Mouse (Mus musculus): Measurements from ENCODE around the gene Tex264. TPM values are rescaled to one million over a fixed set of nuclear protein-coding genes. Genes with fewer than 3 reads are reported as not detected.

The Tex264 gene
- total and polyA plus RNA-seq, 2 experiments: 52.6 to 147 TPM

DNA sequence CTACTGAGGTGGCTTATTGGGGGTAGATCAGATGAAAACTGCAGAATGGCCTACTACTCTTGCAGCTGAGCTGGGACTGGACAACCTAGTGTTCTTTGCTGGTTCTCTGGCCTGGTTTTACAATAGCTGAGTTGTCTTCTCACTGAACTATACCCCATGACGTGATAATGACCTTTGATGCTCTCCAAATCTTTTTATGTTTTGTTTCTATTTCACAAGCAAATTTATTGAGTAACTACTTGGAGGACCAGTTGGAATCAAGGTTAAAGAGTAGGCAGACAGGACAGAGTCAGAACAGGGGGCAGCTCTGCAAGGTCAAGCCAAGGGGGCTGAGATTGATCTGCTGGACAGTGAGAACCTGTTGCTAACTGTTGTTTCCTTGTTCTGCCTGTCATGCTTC lies 39.1 kb upstream of the Tex264 start:
- H3K36me3 ChIP-seq (ENCODE audit: control insufficient read depth, insufficient read depth, low read length): peaks cover 13% of the 10 kb centered on the region
- peak overlapping the region; percentile 99 for H3K27ac ChIP-seq (replicated peaks; ENCODE audit: insufficient read depth, low read depth, low read length)
- peaks cover 24% of the 10 kb centered on the region for H3K4me1 ChIP-seq (ENCODE audit: control insufficient read depth, insufficient read depth, low read length)
- DNase-seq (ENCODE audit: extremely low read depth, low read depth, low spot score): peak; percentile 99
- peaks cover 10% of the 10 kb centered on the region; the same call in 1 of the 2 replicates for H3K79me2 ChIP-seq (ENCODE audit: control insufficient read depth, insufficient read depth, low read length)
- H3K9ac ChIP-seq (ENCODE audit: low read depth, low read length): peak overlapping the region; percentile 57
- TF ChIP-seq CTCF (IDR thresholded peaks at IDR 0.05; ENCODE audit: low read depth, low read length): no peak
- TF ChIP-seq POLR2A (IDR thresholded peaks at IDR 0.05; ENCODE audit: extremely low read depth, insufficient read depth, low read length): no peak
- no peak overlapping the region for H3K4me3 ChIP-seq (ENCODE audit: insufficient read depth, low read depth, low read length)
- H3K27me3 ChIP-seq (ENCODE audit: control insufficient read depth, insufficient read depth, low read length): no peaks in the 10 kb centered on the region
- 17% methylated on average over 1 of the region's 1 CpGs for WGBS

GRCm38 (mm10) chr9:106716729-106717128 lies 31.0 kb upstream of the Tex264 start:
- DNase-seq (ENCODE audit: extremely low read depth, low read depth, low spot score): no peak
- H3K4me1 ChIP-seq (ENCODE audit: control insufficient read depth, insufficient read depth, low read length): peaks cover 20% of the 10 kb centered on the region
- peak overlapping the region; percentile 48; the same call in 1 of the 2 replicates for H3K27ac ChIP-seq (replicated peaks; ENCODE audit: insufficient read depth, low read depth, low read length)
- TF ChIP-seq POLR2A (IDR thresholded peaks at IDR 0.05; ENCODE audit: extremely low read depth, insufficient read depth, low read length) (no peak), CTCF (IDR thresholded peaks at IDR 0.05; ENCODE audit: low read depth, low read length) (no peak)
- no peak overlapping the region for H3K4me3 ChIP-seq (ENCODE audit: insufficient read depth, low read depth, low read length)
- H3K27me3 ChIP-seq (ENCODE audit: control insufficient read depth, insufficient read depth, low read length): no peaks in the 10 kb centered on the region
- no peak overlapping the region for H3K9ac ChIP-seq (ENCODE audit: low read depth, low read length)
- WGBS: 89% methylated on average over 4 of the region's 4 CpGs
- H3K79me2 ChIP-seq (ENCODE audit: control insufficient read depth, insufficient read depth, low read length): peaks cover 3% of the 10 kb centered on the region; the same call in 1 of the 2 replicates
- H3K36me3 ChIP-seq (ENCODE audit: control insufficient read depth, insufficient read depth, low read length): peaks cover 62% of the 10 kb centered on the region

DNA sequence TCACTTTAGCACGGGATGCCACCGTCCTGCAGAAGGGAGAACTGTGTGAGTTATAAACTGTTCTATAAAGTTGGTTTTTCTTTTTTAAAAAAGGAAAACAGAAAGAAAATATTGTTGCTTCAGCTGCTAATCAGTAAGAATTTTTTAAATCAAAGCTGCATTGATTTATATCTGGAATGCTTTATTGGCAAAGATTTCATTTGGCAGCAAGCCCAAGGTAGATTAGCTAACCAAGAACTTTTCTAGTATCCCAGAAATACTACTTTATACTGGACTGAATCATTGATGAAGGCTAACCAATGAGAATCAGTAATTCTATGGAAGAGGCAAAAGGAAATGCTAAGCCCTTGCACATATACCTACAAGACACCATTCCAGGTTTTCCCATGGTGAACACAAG lies 30.5 kb upstream of the Tex264 start:
- Histone ChIP-seq H3K27me3 (ENCODE audit: control insufficient read depth, insufficient read depth, low read length) (no peaks in the 10 kb centered on the region), H3K36me3 (ENCODE audit: control insufficient read depth, insufficient read depth, low read length) (peaks cover 64% of the 10 kb centered on the region), H3K79me2 (ENCODE audit: control insufficient read depth, insufficient read depth, low read length) (peaks cover 3% of the 10 kb centered on the region; the same call in 1 of the 2 replicates), H3K4me1 (ENCODE audit: control insufficient read depth, insufficient read depth, low read length) (peaks cover 20% of the 10 kb centered on the region), H3K27ac (replicated peaks; ENCODE audit: insufficient read depth, low read depth, low read length) (peak overlapping the region; percentile 64), H3K4me3 (ENCODE audit: insufficient read depth, low read depth, low read length) (no peak overlapping the region), H3K9ac (ENCODE audit: low read depth, low read length) (peak overlapping the region; percentile 55; the same call in 1 of the 2 replicates)
- TF ChIP-seq POLR2A (IDR thresholded peaks at IDR 0.05; ENCODE audit: extremely low read depth, insufficient read depth, low read length) (no peak), CTCF (IDR thresholded peaks at IDR 0.05; ENCODE audit: low read depth, low read length) (no peak)
- peak; percentile 78 for DNase-seq (ENCODE audit: extremely low read depth, low read depth, low spot score)
- WGBS: 55% methylated on average over 2 of the region's 2 CpGs

DNA sequence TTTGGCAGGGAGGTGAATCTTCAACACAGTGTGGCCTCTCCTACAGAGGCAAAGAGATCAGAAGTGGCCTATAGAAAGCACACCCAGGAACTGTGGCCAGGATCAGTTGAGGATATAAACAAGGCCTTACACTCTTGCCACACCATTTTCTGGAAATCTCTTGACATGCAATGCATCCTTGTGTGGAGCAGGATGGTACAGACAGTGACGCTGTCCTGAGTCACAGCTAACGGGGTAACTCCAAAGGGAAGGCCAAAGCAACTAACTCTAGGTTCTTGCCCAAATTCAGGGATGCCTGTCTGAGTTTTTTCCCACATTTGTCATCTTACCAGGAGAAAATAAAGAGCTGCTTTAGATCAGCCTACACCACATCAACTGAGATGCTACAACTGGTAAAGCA lies 26.7 kb upstream of the Tex264 start:
- peaks cover 3% of the 10 kb centered on the region; the same call in 1 of the 2 replicates for H3K79me2 ChIP-seq (ENCODE audit: control insufficient read depth, insufficient read depth, low read length)
- DNase-seq (ENCODE audit: extremely low read depth, low read depth, low spot score): no peak
- 98% methylated on average over 2 of the region's 2 CpGs for WGBS
- H3K27me3 ChIP-seq (ENCODE audit: control insufficient read depth, insufficient read depth, low read length): no peaks in the 10 kb centered on the region
- no peak overlapping the region for H3K27ac ChIP-seq (replicated peaks; ENCODE audit: insufficient read depth, low read depth, low read length)
- no peak overlapping the region for H3K4me3 ChIP-seq (ENCODE audit: insufficient read depth, low read depth, low read length)
- peaks cover 11% of the 10 kb centered on the region for H3K4me1 ChIP-seq (ENCODE audit: control insufficient read depth, insufficient read depth, low read length)
- peaks cover 73% of the 10 kb centered on the region for H3K36me3 ChIP-seq (ENCODE audit: control insufficient read depth, insufficient read depth, low read length)
- TF ChIP-seq CTCF (IDR thresholded peaks at IDR 0.05; ENCODE audit: low read depth, low read length) (no peak), POLR2A (IDR thresholded peaks at IDR 0.05; ENCODE audit: extremely low read depth, insufficient read depth, low read length) (no peak)
- H3K9ac ChIP-seq (ENCODE audit: low read depth, low read length): no peak overlapping the region

GRCm38 (mm10) chr9:106692973-106693481 lies 7.3 kb upstream of the Tex264 start:
- DNase-seq (ENCODE audit: extremely low read depth, low read depth, low spot score): no peak
- Histone ChIP-seq H3K27me3 (ENCODE audit: control insufficient read depth, insufficient read depth, low read length) (no peaks in the 10 kb centered on the region), H3K4me3 (ENCODE audit: insufficient read depth, low read depth, low read length) (no peak overlapping the region), H3K79me2 (ENCODE audit: control insufficient read depth, insufficient read depth, low read length) (no peaks in the 10 kb centered on the region), H3K9ac (ENCODE audit: low read depth, low read length) (no peak overlapping the region), H3K36me3 (ENCODE audit: control insufficient read depth, insufficient read depth, low read length) (peaks cover 47% of the 10 kb centered on the region), H3K27ac (replicated peaks; ENCODE audit: insufficient read depth, low read depth, low read length) (no peak overlapping the region), H3K4me1 (ENCODE audit: control insufficient read depth, insufficient read depth, low read length) (no peaks in the 10 kb centered on the region)
- 91% methylated on average over 11 of the region's 11 CpGs for WGBS
- TF ChIP-seq POLR2A (IDR thresholded peaks at IDR 0.05; ENCODE audit: extremely low read depth, insufficient read depth, low read length) (no peak), CTCF (IDR thresholded peaks at IDR 0.05; ENCODE audit: low read depth, low read length) (no peak)

DNA sequence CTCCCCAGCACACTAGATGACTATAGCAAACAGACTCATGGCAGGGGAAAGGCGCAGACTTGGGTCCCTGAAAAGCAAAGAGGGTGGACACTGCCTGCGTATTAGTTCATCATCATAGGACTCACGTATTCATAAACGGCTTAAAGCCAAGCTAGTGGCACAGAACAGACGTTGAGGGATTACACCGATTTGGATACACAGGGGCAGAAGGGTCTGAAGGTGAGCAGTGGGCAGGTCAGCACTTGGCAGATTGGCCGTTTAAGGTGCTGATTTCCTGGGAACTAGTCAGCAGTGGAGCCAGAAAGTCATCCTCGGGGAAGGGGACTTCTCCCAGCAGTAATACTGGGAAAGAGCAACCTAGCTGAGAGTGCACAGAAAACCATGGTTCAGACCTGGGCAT lies 3.1 kb upstream of the Tex264 start:
- TF ChIP-seq POLR2A (IDR thresholded peaks at IDR 0.05; ENCODE audit: extremely low read depth, insufficient read depth, low read length) (no peak), CTCF (IDR thresholded peaks at IDR 0.05; ENCODE audit: low read depth, low read length) (no peak)
- Histone ChIP-seq H3K79me2 (ENCODE audit: control insufficient read depth, insufficient read depth, low read length) (no peaks in the 10 kb centered on the region), H3K27ac (replicated peaks; ENCODE audit: insufficient read depth, low read depth, low read length) (no peak overlapping the region), H3K4me1 (ENCODE audit: control insufficient read depth, insufficient read depth, low read length) (peaks cover 10% of the 10 kb centered on the region), H3K9ac (ENCODE audit: low read depth, low read length) (no peak overlapping the region), H3K27me3 (ENCODE audit: control insufficient read depth, insufficient read depth, low read length) (no peaks in the 10 kb centered on the region), H3K4me3 (ENCODE audit: insufficient read depth, low read depth, low read length) (no peak overlapping the region), H3K36me3 (ENCODE audit: control insufficient read depth, insufficient read depth, low read length) (peaks cover 16% of the 10 kb centered on the region)
- 84% methylated on average over 8 of the region's 8 CpGs for WGBS
- DNase-seq (ENCODE audit: extremely low read depth, low read depth, low spot score): no peak
